Mouse (Mus musculus): Measurements from ENCODE around the gene Knl1. TPM values are rescaled to one million over a fixed set of nuclear protein-coding genes. Genes with fewer than 3 reads are reported as not detected.

Knl1 gene
- polyA plus RNA-seq, 1 experiment from 2014 or later: 66.6 TPM

DNA sequence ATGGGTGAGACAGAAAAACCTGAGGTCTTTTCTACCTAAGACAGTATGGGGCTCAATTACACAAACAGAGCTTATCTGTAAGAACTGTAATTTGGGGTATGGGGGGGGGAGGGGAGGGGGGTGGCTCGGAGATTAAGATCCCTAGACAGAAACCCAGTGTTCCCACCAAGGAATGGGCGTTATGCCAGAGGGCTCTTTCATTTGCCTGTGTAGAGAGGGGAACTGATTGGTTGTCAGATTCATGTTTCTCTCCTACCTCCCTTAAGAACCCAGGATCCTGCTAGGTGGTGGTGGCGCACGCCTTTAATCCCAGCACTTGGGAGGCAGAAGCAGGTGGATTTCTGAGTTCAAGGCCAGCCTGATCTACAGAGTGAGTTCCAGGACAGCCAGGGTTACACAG is 27.4 kb upstream of the Knl1 start:
- no peaks in the 10 kb centered on the region for H3K27me3 ChIP-seq
- H3K9ac ChIP-seq: no peak overlapping the region
- H3K36me3 ChIP-seq (ENCODE audit: poor library complexity, severe bottlenecking): peaks cover 52% of the 10 kb centered on the region
- peak overlapping the region; percentile 88; the same call in 1 of the 2 replicates for H3K27ac ChIP-seq
- WGBS: 59% methylated on average over 4 of the region's 4 CpGs
- H3K9me3 ChIP-seq (replicated peaks): no peaks in the 10 kb centered on the region
- peaks cover 16% of the 10 kb centered on the region for H3K4me1 ChIP-seq
- no peak overlapping the region for H3K4me2 ChIP-seq
- H3K4me3 ChIP-seq: no peak overlapping the region
- ATAC-seq: peak; percentile 69

DNA sequence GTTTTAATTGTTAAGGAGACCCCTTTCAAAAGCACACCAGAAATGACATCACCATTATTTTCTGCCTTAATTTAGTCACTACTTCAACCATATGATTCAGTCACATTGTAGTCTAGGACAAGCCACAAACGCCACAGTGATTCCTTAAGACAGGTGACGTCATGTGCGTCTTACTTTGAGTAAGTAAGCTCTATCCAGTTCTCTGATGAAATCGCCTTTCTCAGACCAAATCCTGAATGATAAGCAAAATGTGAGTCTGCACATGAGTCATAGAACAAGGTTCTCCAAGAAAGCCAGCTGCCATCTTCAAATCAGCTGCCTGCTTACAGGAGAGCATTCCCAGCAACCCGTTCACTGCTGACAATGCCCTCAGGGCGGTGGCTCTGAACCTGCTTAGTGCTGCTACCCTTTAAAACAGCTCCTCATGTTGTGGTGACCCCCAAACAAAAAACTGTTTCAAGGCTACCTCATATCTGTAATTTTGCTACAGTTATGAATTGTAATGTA is 23.7 kb upstream of the Knl1 start:
- H3K9me3 ChIP-seq (replicated peaks): no peaks in the 10 kb centered on the region
- 87% methylated on average over 6 of the region's 6 CpGs for WGBS
- peaks cover 57% of the 10 kb centered on the region for H3K36me3 ChIP-seq (ENCODE audit: poor library complexity, severe bottlenecking)
- H3K4me3 ChIP-seq: no peak overlapping the region
- peaks cover 21% of the 10 kb centered on the region for H3K4me1 ChIP-seq
- H3K4me2 ChIP-seq: no peak overlapping the region
- ATAC-seq: no peak
- H3K27me3 ChIP-seq: no peaks in the 10 kb centered on the region
- H3K27ac ChIP-seq: no peak overlapping the region
- no peak overlapping the region for H3K9ac ChIP-seq

DNA sequence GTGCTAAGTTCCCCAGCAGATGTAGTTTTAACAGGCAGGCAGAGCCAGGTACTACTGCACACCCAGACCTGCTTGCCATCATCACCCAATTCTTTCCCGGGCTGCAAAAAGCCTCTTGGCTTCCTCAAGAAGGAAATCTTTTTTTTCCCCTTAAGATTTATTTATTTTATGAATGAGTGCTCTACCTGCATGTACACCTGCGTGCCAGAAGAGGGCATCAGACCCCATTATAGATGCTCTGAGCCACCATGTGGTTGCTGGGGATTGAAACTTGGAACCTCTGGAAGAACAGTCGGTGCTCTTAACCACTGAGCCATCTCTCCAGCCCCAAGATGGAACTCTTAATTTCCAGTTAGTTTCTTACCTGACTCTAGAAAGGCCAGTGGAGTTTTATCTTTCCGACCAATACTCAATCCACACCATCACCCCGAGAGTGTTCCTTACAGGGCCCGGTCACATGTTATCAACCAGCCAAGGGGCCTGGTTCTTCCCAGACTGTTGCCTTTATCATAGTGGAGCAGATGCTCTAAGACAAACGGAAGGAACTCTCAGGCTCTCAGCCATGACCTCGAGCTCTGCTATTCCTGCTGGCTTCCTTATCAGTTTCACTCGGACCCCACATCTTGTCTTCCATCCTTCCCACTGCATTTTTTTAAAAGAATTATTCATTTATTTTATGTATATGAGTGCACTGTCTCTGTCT is 22.2 kb upstream of the Knl1 start:
- Histone ChIP-seq H3K9ac (no peak overlapping the region), H3K27ac (no peak overlapping the region), H3K4me1 (peaks cover 21% of the 10 kb centered on the region), H3K36me3 (ENCODE audit: poor library complexity, severe bottlenecking) (peaks cover 47% of the 10 kb centered on the region), H3K9me3 (replicated peaks) (no peaks in the 10 kb centered on the region), H3K4me3 (no peak overlapping the region), H3K27me3 (no peaks in the 10 kb centered on the region), H3K4me2 (no peak overlapping the region)
- ATAC-seq: no peak
- WGBS: 73% methylated on average over 9 of the region's 9 CpGs

DNA sequence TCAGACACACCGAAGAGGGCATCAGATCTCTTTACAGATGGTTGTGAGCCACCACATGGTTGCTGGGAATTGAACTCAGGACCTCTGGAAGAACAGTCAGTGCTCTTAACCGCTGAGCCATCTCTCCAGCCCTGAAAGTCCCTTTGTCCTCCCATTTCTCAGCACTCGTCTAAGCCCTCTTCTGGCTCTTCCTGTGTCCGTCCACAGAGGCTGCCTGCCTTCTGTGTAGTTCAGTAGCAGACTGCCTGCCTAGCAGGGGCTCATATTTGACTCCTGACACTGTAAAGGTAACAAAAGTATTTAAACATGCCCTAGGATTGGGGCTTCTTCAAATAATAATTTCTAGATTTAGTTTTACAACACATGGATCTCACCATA is 21.7 kb upstream of the Knl1 start:
- WGBS: 85% methylated on average over 4 of the region's 4 CpGs
- no peaks in the 10 kb centered on the region for H3K9me3 ChIP-seq (replicated peaks)
- no peak for ATAC-seq

DNA sequence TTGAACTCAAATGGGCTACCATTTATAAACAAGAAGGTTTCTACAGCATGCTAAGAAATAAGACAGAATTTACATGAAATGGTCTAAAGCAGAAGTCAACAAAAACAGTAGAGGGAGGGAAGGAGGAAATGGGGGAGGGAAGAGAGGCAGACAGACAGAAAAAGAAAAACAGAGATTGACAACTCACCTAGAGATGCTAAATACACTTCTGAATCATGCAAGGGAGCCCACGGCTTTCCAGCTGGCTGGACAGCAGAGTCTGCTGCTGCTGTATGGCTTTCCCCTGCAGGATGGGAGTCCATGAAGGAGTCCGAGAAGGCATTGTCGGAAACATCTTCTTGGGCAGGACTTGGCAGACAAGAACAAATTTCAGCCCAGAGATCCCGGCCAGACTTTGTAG is 20.0 kb upstream of the Knl1 start:
- no peak overlapping the region for H3K27ac ChIP-seq
- H3K27me3 ChIP-seq: 0 out of 2 replicates have a peak, but pooled peaks cover 4% of the 10 kb centered on the region
- no peak for ATAC-seq
- H3K9me3 ChIP-seq (replicated peaks): no peaks in the 10 kb centered on the region
- no peak overlapping the region for H3K9ac ChIP-seq
- peaks cover 21% of the 10 kb centered on the region for H3K4me1 ChIP-seq
- H3K36me3 ChIP-seq (ENCODE audit: poor library complexity, severe bottlenecking): peaks cover 29% of the 10 kb centered on the region
- no peak overlapping the region for H3K4me3 ChIP-seq
- WGBS: 95% methylated on average over 4 of the region's 4 CpGs
- no peak overlapping the region for H3K4me2 ChIP-seq

More for the DNA sequence above, 21.7 kb upstream of the Knl1 start:
- H3K36me3 ChIP-seq (ENCODE audit: poor library complexity, severe bottlenecking): peaks cover 46% of the 10 kb centered on the region
- no peak overlapping the region for H3K4me2 ChIP-seq
- no peak overlapping the region for H3K9ac ChIP-seq
- H3K4me1 ChIP-seq: peaks cover 21% of the 10 kb centered on the region
- no peak overlapping the region for H3K4me3 ChIP-seq
- H3K27ac ChIP-seq: no peak overlapping the region
- H3K27me3 ChIP-seq: no peaks in the 10 kb centered on the region

DNA sequence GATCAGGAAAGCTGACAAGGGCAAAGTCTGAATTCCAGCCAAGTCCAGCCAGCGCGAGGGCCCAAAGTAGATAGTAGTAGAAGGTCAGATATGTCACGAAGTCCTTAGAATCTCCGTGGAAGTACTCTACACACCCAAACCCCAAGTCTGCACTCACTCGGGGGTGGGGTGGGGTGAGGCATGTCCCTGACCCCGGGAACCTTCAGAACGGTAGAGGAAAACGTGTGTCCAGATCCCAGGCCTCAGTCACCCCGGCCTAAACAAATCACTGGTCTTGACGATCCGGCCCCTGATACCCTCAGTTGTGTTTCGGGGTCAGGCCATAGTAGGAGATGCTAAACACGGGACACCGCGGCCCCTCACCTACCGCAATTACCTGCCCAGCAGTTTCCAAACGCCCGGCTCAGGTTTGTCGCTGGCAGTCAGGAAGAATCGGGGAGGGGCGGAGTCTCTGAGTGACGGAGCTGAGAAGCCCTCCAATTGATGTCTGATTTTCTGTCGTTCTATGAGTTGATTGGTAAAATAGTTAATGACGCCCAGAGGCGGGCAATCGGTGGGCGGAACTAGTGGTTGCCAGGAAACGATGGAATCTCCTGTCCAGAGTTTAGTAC is 17.9 kb upstream of the Knl1 start, which contains the start of gene Ccdc32:
Gene Ccdc32 (minus strand): TSS at position 453 of the 611 bp plus-strand sequence.
- WGBS: under 1% methylated on average over 28 of the region's 28 CpGs
- H3K27ac ChIP-seq: no peak within 1 kb of the TSS

DNA sequence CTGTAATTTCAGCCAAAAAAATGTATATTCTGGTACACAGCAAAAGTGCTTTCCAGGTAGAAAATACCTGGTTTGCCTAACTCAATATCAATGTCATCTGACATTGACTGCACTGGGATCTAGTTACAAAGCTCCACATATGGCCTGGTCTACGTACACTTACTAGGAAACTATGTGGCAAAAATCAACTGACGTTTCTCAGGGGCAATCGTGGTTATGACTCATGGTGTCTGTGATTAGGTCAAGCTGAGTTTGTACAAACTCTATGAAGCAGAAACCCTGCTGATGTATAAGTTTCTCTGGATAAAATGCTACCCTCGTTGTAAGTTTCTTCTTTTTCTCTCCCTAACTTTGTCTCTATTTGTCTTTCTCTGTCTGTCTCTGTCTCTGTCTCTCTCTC is 14.7 kb upstream of the Knl1 start:
- no peak for ATAC-seq
- 70% methylated on average over 4 of the region's 4 CpGs for WGBS
- no peak overlapping the region for H3K4me2 ChIP-seq
- H3K9ac ChIP-seq: no peak overlapping the region
- peaks cover 38% of the 10 kb centered on the region for H3K4me1 ChIP-seq
- peaks cover 11% of the 10 kb centered on the region; the same call in 1 of the 2 replicates for H3K27me3 ChIP-seq
- H3K9me3 ChIP-seq (replicated peaks): no peaks in the 10 kb centered on the region
- H3K36me3 ChIP-seq (ENCODE audit: poor library complexity, severe bottlenecking): peaks cover 5% of the 10 kb centered on the region
- H3K27ac ChIP-seq: no peak overlapping the region
- H3K4me3 ChIP-seq: no peak overlapping the region

More for the DNA sequence above, 17.9 kb upstream of the Knl1 start, which contains the start of gene Ccdc32:
- Histone ChIP-seq H3K9ac (peak within 1 kb of the TSS; percentile 79), H3K36me3 (ENCODE audit: poor library complexity, severe bottlenecking) (peaks cover 15% of the 10 kb centered on the region), H3K4me3 (peak within 1 kb of the TSS; percentile 73), H3K27me3 (peaks cover 11% of the 10 kb centered on the region; the same call in 1 of the 2 replicates), H3K4me2 (peak within 1 kb of the TSS; percentile 78), H3K4me1 (peaks cover 21% of the 10 kb centered on the region), H3K9me3 (replicated peaks) (no peaks in the 10 kb centered on the region)
- peak; percentile 98 for ATAC-seq

DNA sequence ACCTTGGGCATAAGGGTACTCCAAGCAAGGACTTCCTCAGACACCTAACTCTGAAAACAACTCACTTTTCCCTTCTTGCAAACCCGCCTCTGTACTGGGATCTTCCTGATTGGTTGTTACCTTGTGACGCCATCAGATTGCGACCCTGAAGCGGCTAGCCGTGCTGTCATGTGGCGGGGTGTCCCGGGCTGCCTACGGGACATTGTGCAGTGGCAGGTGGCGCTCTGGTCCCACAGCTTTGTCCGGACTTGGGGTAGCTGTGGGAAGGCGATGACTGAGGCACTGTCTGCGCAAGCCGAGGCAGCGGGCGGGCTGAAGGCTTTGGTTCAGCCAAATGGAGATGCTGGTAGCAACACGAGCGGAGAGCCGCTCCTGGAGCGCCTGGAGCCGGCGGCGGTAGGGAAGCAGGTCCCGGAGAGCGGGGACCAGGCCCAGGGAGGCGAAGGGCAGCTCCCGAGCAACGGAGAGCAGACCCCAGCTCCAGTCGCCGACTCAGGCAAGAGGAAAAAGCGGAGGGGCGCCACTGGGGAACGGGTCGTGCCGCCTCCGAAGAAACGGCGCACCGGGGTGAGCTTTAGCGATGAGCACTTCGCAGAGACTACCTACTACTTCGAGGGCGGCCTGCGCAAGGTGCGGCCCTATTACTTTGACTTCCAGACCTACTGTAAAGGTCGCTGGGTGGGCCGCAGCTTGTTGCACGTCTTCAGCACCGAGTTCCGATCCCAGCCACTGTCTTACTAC is 12.1 kb upstream of the Knl1 start, which contains the start of gene Rpusd2:
Gene Rpusd2 (plus strand): TSS at position 135 of the 741 bp plus-strand sequence.
- Histone ChIP-seq H3K4me3 (peak within 1 kb of the TSS; percentile 88), H3K36me3 (ENCODE audit: poor library complexity, severe bottlenecking) (peaks cover 26% of the 10 kb centered on the region), H3K27ac (peak within 1 kb of the TSS; percentile 91), H3K9me3 (replicated peaks) (no peaks in the 10 kb centered on the region), H3K27me3 (peaks cover 11% of the 10 kb centered on the region; the same call in 1 of the 2 replicates), H3K4me1 (peaks cover 17% of the 10 kb centered on the region), H3K9ac (peak within 1 kb of the TSS; percentile 87), H3K4me2 (peak within 1 kb of the TSS; percentile 83)
- ATAC-seq: peak; percentile 98
- under 1% methylated on average over 49 of the region's 49 CpGs for WGBS

DNA sequence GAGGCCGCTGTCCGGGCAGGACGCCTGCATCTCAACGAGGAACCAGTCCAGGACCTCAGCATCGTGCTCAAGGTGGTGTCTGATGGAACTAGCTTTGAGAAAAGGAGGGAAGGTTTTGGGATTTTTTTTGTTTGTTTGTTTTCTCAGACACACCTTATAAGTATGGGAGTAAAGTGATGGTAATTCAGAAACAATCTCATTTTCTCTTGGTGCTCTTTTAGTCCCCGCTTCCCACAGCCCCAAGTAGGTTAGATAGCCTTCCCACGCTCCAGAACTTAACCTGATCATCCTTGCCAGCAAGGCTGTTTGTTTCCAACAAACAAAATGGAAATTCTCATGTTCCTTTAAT is 11.5 kb upstream of the Knl1 start:
- no peak; the same call in 1 of the 2 replicates for ATAC-seq
- peaks cover 26% of the 10 kb centered on the region for H3K36me3 ChIP-seq (ENCODE audit: poor library complexity, severe bottlenecking)
- peak overlapping the region; percentile 87 for H3K9ac ChIP-seq
- H3K27me3 ChIP-seq: peaks cover 11% of the 10 kb centered on the region; the same call in 1 of the 2 replicates
- peak overlapping the region; percentile 83 for H3K4me2 ChIP-seq
- no peaks in the 10 kb centered on the region for H3K9me3 ChIP-seq (replicated peaks)
- WGBS: 6% methylated on average over 7 of the region's 7 CpGs
- H3K4me1 ChIP-seq: peaks cover 17% of the 10 kb centered on the region
- H3K27ac ChIP-seq: peak overlapping the region; percentile 91
- H3K4me3 ChIP-seq: peak overlapping the region; percentile 88

DNA sequence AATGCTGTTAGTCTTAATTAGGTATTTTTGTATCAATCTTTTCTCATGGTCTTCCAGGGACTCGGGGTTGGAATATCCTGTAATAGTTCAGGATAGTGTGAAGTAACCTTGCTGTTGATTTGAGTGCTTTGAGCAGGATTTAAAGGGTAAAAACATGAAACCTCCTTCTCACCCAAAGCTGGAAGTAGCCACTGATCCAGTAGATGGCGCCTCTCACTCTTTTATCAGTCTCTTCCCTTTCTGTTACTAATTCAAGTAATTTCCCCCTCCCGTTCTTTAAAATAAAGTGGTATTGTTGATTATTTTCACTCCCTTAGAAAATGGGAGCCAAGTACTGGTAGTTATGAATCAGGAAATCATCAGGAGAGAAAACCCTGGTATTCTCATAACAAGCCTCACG is 6.0 kb upstream of the Knl1 start:
- H3K9ac ChIP-seq: no peak overlapping the region
- H3K4me2 ChIP-seq: no peak overlapping the region
- no peak for ATAC-seq
- 49% methylated on average over 4 of the region's 4 CpGs for WGBS
- H3K27ac ChIP-seq: no peak overlapping the region
- H3K4me3 ChIP-seq: no peak overlapping the region
- H3K9me3 ChIP-seq (replicated peaks): no peaks in the 10 kb centered on the region
- no peaks in the 10 kb centered on the region for H3K27me3 ChIP-seq
- peaks cover 12% of the 10 kb centered on the region for H3K4me1 ChIP-seq
- peaks cover 40% of the 10 kb centered on the region for H3K36me3 ChIP-seq (ENCODE audit: poor library complexity, severe bottlenecking)

DNA sequence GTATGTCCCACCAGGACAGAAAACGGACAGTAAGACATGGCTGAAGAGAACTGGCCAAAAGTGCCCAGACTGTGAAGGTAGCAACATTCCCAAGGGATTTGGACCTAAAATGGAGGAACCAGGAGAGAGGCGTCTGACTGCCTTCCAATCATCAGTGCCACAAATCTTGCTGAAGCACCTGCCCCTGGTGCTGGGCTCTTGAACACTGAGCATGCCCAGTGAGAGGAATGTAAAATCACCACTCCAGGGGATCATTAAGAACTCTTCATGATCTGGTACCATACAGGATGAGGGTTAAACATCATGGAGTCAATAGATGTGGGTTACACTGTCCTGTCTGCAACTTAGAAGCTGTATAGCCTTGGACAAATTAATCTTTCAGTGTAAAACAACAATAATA is 1.8 kb upstream of the Knl1 start:
- Histone ChIP-seq H3K4me1 (peaks cover 27% of the 10 kb centered on the region), H3K4me2 (no peak overlapping the region), H3K27me3 (no peaks in the 10 kb centered on the region), H3K27ac (no peak overlapping the region), H3K9ac (no peak overlapping the region), H3K36me3 (ENCODE audit: poor library complexity, severe bottlenecking) (peaks cover 15% of the 10 kb centered on the region; the same call in 1 of the 2 replicates), H3K4me3 (no peak overlapping the region), H3K9me3 (replicated peaks) (no peaks in the 10 kb centered on the region)
- WGBS: 75% methylated on average over 2 of the region's 2 CpGs
- no peak for ATAC-seq

DNA sequence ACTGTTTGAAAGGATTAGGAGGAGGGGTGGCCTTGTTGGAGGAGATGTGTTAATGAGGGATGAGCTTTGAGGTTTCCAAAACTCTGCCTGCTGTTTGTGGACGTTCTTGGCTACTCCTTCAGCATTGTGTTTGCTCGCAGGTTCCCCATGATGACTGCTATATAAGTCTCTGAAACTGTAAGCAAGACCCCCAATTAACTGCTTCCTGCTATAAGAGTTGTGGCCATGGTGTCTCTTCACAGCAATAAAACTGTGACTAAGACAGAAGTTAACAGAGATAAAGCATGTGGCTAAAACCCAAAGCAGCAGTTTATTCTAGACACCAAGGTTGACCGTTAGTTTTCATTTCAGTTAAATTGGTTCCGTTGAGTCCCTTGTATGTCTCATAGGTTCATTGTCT is 930 bp downstream of the Knl1 start:
- no peak for ATAC-seq
- H3K27ac ChIP-seq: no peak overlapping the region
- H3K9me3 ChIP-seq (replicated peaks): no peaks in the 10 kb centered on the region
- H3K4me2 ChIP-seq: peak overlapping the region; percentile 67
- no peaks in the 10 kb centered on the region for H3K27me3 ChIP-seq
- no peaks in the 10 kb centered on the region for H3K36me3 ChIP-seq (ENCODE audit: poor library complexity, severe bottlenecking)
- H3K4me3 ChIP-seq: peak overlapping the region; percentile 71
- H3K9ac ChIP-seq: peak overlapping the region; percentile 69
- 16% methylated on average over 4 of the region's 4 CpGs for WGBS
- H3K4me1 ChIP-seq: peaks cover 20% of the 10 kb centered on the region

Data from forebrain, embryonic 13.5 days (tissue).